Mouse (Mus musculus) ES-Bruce4 (cell line): ENCODE measurements at regions not wholly inside any gene's neighbourhood (a gene's known extent, or its start where the extent isn't known, plus 50 kb on each side); places are given as distances from the start of the nearest gene placed in this dataset.

ENCODE experiments used
- CTCF ChIP-seq: IDR thresholded peaks from one replicate; pipeline ENCODE4 v1.8.1; 2011; ENCODE audit warnings: low read depth, low read length
- POLR2A ChIP-seq: IDR thresholded peaks from one replicate; pipeline ENCODE4 v1.8.1; 2011; ENCODE audit warnings: low read length; ENCODE audit not compliant: insufficient read depth

DNA sequence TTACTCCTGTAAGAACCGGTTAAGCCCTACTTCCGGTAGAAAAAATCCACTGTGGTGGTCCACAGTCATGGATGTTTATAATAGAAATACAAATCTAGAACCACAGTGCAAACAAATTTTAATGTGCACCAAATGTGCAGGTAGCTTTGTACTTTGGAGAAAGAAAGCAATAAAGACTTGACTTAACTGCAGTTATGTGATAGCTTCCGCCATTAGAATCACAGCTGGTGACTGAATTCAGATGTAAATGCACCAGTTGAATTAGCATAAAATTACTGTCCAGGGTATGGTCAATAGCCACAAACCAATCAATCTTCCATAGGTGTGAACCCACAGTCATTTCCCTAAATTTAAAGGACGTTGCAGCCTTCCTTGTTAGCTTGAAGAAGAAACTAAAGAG lies 367.2 kb downstream of the Trib2 start:
- TF ChIP-seq CTCF (no peak), POLR2A (no peak)
